Mouse (Mus musculus) forebrain, embryonic 14.5 days (tissue): Measurements from ENCODE around the gene Vars2. TPM values are rescaled to one million over a fixed set of nuclear protein-coding genes. Genes with fewer than 3 reads are reported as not detected.

Source experiments
- ATAC-seq: fragments of 200-750 bp; cut with Nextera tagmentation; 2 replicates; pipeline ENCODE4 v1.8.0; 2017; ENCODE audit warnings: mild to moderate bottlenecking, moderate library complexity
- DNase-seq: peaks from one replicate; pipeline ENCODE4 v3.0.0-alpha.2; 2015; ENCODE audit warnings: low spot score
- H3K27ac ChIP-seq: fragments of 300-500 bp; sonication (generic); 2 replicates; pipeline ENCODE4 v1.5.1; 2014; ENCODE audit warnings: low read depth, mild to moderate bottlenecking, control low read depth, low read length, moderate library complexity
- H3K27me3 ChIP-seq: fragments of 300-500 bp; sonication (generic); replicated peaks from 2 replicates; pipeline ENCODE4 v1.6.1; 2014; ENCODE audit warnings: low read length, control low read depth, mixed read lengths; ENCODE audit not compliant: control insufficient read depth, insufficient read depth
- H3K36me3 ChIP-seq: fragments of 300-500 bp; sonication (generic); 2 replicates; pipeline ENCODE4 v1.6.1; 2014; ENCODE audit warnings: low read length, control low read depth; ENCODE audit not compliant: control insufficient read depth, insufficient read depth
- H3K4me1 ChIP-seq: fragments of 300-500 bp; sonication (generic); 2 replicates; pipeline ENCODE4 v1.6.1; 2014; ENCODE audit warnings: antibody characterized with exemption, low read length, control low read depth; ENCODE audit not compliant: control insufficient read depth, insufficient read depth
- H3K4me2 ChIP-seq: fragments of 300-500 bp; sonication (generic); 2 replicates; pipeline ENCODE4 v1.6.1; 2014; ENCODE audit warnings: mild to moderate bottlenecking, control low read depth, low read length
- H3K4me3 ChIP-seq: fragments of 300-500 bp; sonication (generic); 2 replicates; pipeline ENCODE4 v1.5.1; 2014; ENCODE audit warnings: low read depth, low read length, control low read depth
- H3K9ac ChIP-seq: fragments of 300-500 bp; sonication (generic); 2 replicates; pipeline ENCODE4 v1.6.1; 2014; ENCODE audit warnings: mild to moderate bottlenecking, low read length, control low read depth, moderate library complexity
- H3K9me3 ChIP-seq: fragments of 300-500 bp; sonication (generic); replicated peaks from 2 replicates; pipeline ENCODE4 v1.6.1; 2016; ENCODE audit warnings: low read length, control low read depth, mixed read lengths; ENCODE audit not compliant: control insufficient read depth
- WGBS: fragments of 180-500 bp; shearing (Covaris S2); extraction: QIAGEN DNeasy Blood & Tissue Kit; methylation state at CpG from one replicate; pipeline ENCODE4 v1.1.7; 2014; 5-methylcytosine and 5-hydroxymethylcytosine counted together
- polyA plus RNA-seq: library from polyadenylated mRNA; unstranded; fragments of >200 nt; fragmentation: Nextera tagmentation; extraction: Ambion mirVana; gene quantifications from 2 replicates; pipeline ENCODE4 v1.2.1, GENCODE M21; 2014

Gene Vars2
- polyA plus RNA-seq, 1 experiment from 2014 or later, result 9.3 TPM

- ATAC-seq (no peak), DNase-seq (no peak)
- H3K4me2 ChIP-seq, result no peak overlapping the region
- H3K4me3 ChIP-seq, result no peak overlapping the region
- H3K27ac ChIP-seq, result no peak overlapping the region
- no peak overlapping the region for H3K9ac ChIP-seq
- no peaks in the 10 kb centered on the region for H3K27me3 ChIP-seq
- peaks cover 100% of the 10 kb centered on the region for H3K36me3 ChIP-seq
- H3K4me1 ChIP-seq, result no peaks in the 10 kb centered on the region
- 91% methylated on average over 25 of the region's 25 CpGs for WGBS
- no peaks in the 10 kb centered on the region for H3K9me3 ChIP-seq
Measured at GRCm38 (mm10) chr17:35688347-35689175, 21.2 kb upstream of the Vars2 start.

- Histone ChIP-seq H3K27me3 (no peaks in the 10 kb centered on the region), H3K36me3 (peaks cover 99% of the 10 kb centered on the region), H3K4me3 (no peak overlapping the region), H3K9ac (no peak overlapping the region), H3K9me3 (no peaks in the 10 kb centered on the region), H3K4me2 (no peak overlapping the region), H3K4me1 (no peaks in the 10 kb centered on the region), H3K27ac (no peak overlapping the region)
- WGBS, result 71% methylated on average over 9 of the region's 9 CpGs
- DNase-seq, result peak; percentile 43
- ATAC-seq, result no peak
Measured at GRCm38 (mm10) chr17:35685061-35685460, 17.7 kb upstream of the Vars2 start.

GRCm38 (mm10) chr17:35681986-35682385 lies 14.6 kb upstream of the Vars2 start:
- Histone ChIP-seq H3K27me3 (no peaks in the 10 kb centered on the region), H3K9ac (no peak overlapping the region), H3K4me2 (no peak overlapping the region), H3K4me3 (no peak overlapping the region), H3K9me3 (no peaks in the 10 kb centered on the region), H3K4me1 (no peaks in the 10 kb centered on the region), H3K27ac (no peak overlapping the region), H3K36me3 (peaks cover 72% of the 10 kb centered on the region)
- DNase-seq (no peak), ATAC-seq (no peak)
- 86% methylated on average over 13 of the region's 13 CpGs for WGBS

GRCm38 (mm10) chr17:35680591-35680990 lies 13.2 kb upstream of the Vars2 start:
- Histone ChIP-seq H3K36me3 (peaks cover 58% of the 10 kb centered on the region), H3K9me3 (no peaks in the 10 kb centered on the region), H3K4me1 (no peaks in the 10 kb centered on the region), H3K27me3 (no peaks in the 10 kb centered on the region), H3K27ac (no peak overlapping the region), H3K9ac (no peak overlapping the region), H3K4me3 (no peak overlapping the region), H3K4me2 (no peak overlapping the region)
- WGBS, result 62% methylated on average over 6 of the region's 6 CpGs
- DNase-seq, result no peak
- no peak for ATAC-seq

GRCm38 (mm10) chr17:35673416-35674035 lies 6.1 kb upstream of the Vars2 start, which contains the start of gene Gtf2h4:
Gene Gtf2h4, minus strand, starts transcription at chr17:35673739.
- no peaks in the 10 kb centered on the region for H3K36me3 ChIP-seq
- peak within 1 kb of the TSS; percentile 74 for H3K9ac ChIP-seq
- H3K27ac ChIP-seq, result no peak within 1 kb of the TSS
- DNase-seq, result peak; percentile 99
- ATAC-seq, result peak; percentile 99
- H3K4me1 ChIP-seq, result no peaks in the 10 kb centered on the region
- H3K9me3 ChIP-seq, result no peaks in the 10 kb centered on the region
- peak within 1 kb of the TSS; percentile 49 for H3K4me3 ChIP-seq
- WGBS, result 2% methylated on average over 23 of the region's 23 CpGs
- no peaks in the 10 kb centered on the region for H3K27me3 ChIP-seq
- H3K4me2 ChIP-seq, result peak within 1 kb of the TSS; percentile 55

GRCm38 (mm10) chr17:35672527-35672926 lies 5.1 kb upstream of the Vars2 start:
- ATAC-seq, result no peak
- H3K36me3 ChIP-seq, result no peaks in the 10 kb centered on the region
- no peak overlapping the region for H3K27ac ChIP-seq
- no peaks in the 10 kb centered on the region for H3K27me3 ChIP-seq
- no peak overlapping the region for H3K9ac ChIP-seq
- peak overlapping the region; percentile 55; the same call in 1 of the 2 replicates for H3K4me2 ChIP-seq
- no peaks in the 10 kb centered on the region for H3K9me3 ChIP-seq
- no peak for DNase-seq
- 0 out of 2 replicates have a peak, but pooled peaks cover 2% of the 10 kb centered on the region for H3K4me1 ChIP-seq
- H3K4me3 ChIP-seq, result no peak overlapping the region
- 87% methylated on average over 6 of the region's 6 CpGs for WGBS

GRCm38 (mm10) chr17:35671846-35672245 lies 4.5 kb upstream of the Vars2 start:
- 90% methylated on average over 6 of the region's 6 CpGs for WGBS
- H3K4me3 ChIP-seq, result no peak overlapping the region
- H3K27ac ChIP-seq, result no peak overlapping the region
- no peaks in the 10 kb centered on the region for H3K9me3 ChIP-seq
- no peaks in the 10 kb centered on the region for H3K27me3 ChIP-seq
- DNase-seq (no peak), ATAC-seq (no peak)
- H3K9ac ChIP-seq, result no peak overlapping the region
- H3K4me1 ChIP-seq, result peaks cover 4% of the 10 kb centered on the region
- no peak overlapping the region for H3K4me2 ChIP-seq
- no peaks in the 10 kb centered on the region for H3K36me3 ChIP-seq

GRCm38 (mm10) chr17:35669731-35670130 lies 2.3 kb upstream of the Vars2 start:
- H3K27me3 ChIP-seq, result no peaks in the 10 kb centered on the region
- no peaks in the 10 kb centered on the region for H3K9me3 ChIP-seq
- WGBS, result 93% methylated on average over 9 of the region's 9 CpGs
- H3K4me2 ChIP-seq, result no peak overlapping the region
- H3K9ac ChIP-seq, result no peak overlapping the region
- DNase-seq, result no peak
- peaks cover 8% of the 10 kb centered on the region for H3K4me1 ChIP-seq
- H3K36me3 ChIP-seq, result 0 out of 2 replicates have a peak, but pooled peaks cover 4% of the 10 kb centered on the region
- H3K27ac ChIP-seq, result no peak overlapping the region
- no peak for ATAC-seq
- no peak overlapping the region for H3K4me3 ChIP-seq

- peaks cover 8% of the 10 kb centered on the region for H3K4me1 ChIP-seq
- H3K36me3 ChIP-seq, result peaks cover 19% of the 10 kb centered on the region
- 4% methylated on average over 13 of the region's 13 CpGs for WGBS
Measured at GRCm38 (mm10) chr17:35666851-35667256, 538 bp downstream of the Vars2 start.

More at GRCm38 (mm10) chr17:35666851-35667256, 538 bp downstream of the Vars2 start:
- Histone ChIP-seq H3K4me3 (peak overlapping the region; percentile 69), H3K27ac (peak overlapping the region; percentile 71), H3K4me2 (peak overlapping the region; percentile 90), H3K9me3 (no peaks in the 10 kb centered on the region), H3K9ac (peak overlapping the region; percentile 85), H3K27me3 (no peaks in the 10 kb centered on the region)
- peak; percentile 63 for ATAC-seq
- DNase-seq, result peak; percentile 41
